Mouse (Mus musculus) heart, postnatal 25 days (tissue): ENCODE measurements around the gene Zcwpw1. TPM values are rescaled to one million over a fixed set of nuclear protein-coding genes. Genes with fewer than 3 reads are reported as not detected.
A peak's percentile ranks its signal among the peaks of the same experiment; 100 is the strongest.

Experiments used
- DNase-seq: peaks from one replicate; pipeline ENCODE4 v3.0.0; 2022; ENCODE audit warnings: low spot score
- intact Hi-C: fragments of 180-260 bp; cut with DNase I; formaldehyde crosslinking; loops from one replicate; pipeline ENCODE4 v1.15.1; 2025
- total RNA-seq, 2 experiments: library from RNA; stranded (reverse); gene quantifications; 2 replicates each; pipeline ENCODE4 v1.2.3; 2021

The Zcwpw1 gene
- total RNA-seq, 2 experiments from 2014 or later: 0.57 to 0.89 TPM

GRCm38 (mm10) chr5:137781661-137782060, 5.9 kb upstream of the Zcwpw1 start:
- intact Hi-C loops: no loop called here

GRCm38 (mm10) chr5:137782776-137783522, 4.6 kb upstream of the Zcwpw1 start:
- intact Hi-C loops: no loop called here
- DNase-seq: no peak

More at GRCm38 (mm10) chr5:137781661-137782060, 5.9 kb upstream of the Zcwpw1 start:
- no peak for DNase-seq

- no peak for DNase-seq
- intact Hi-C loops: no loop called here
These were observed 3.6 kb upstream of the Zcwpw1 start for GRCm38 (mm10) chr5:137783901-137784540.

GRCm38 (mm10) chr5:137784546-137784945, 3.1 kb upstream of the Zcwpw1 start:
- DNase-seq: no peak
- intact Hi-C loops: no loop called here

- intact Hi-C loops: loop anchor here (5.0 kb wide), 1 partner anchor 382 kb away; no protein-coding TSS in a partner anchor
- no peak for DNase-seq
These were observed 2.2 kb upstream of the Zcwpw1 start for GRCm38 (mm10) chr5:137785164-137786031.

GRCm38 (mm10) chr5:137786109-137786942, 1.3 kb upstream of the Zcwpw1 start:
- intact Hi-C loops: loop anchor here (5.0 kb wide), 1 partner anchor 381 kb away; no protein-coding TSS in a partner anchor
- DNase-seq: peak; percentile 98

- intact Hi-C loops: loop anchor here (5.0 kb wide), 1 partner anchor 379 kb away; no protein-coding TSS in a partner anchor
These were observed 573 bp downstream of the Zcwpw1 start for GRCm38 (mm10) chr5:137788171-137788570.

GRCm38 (mm10) chr5:137788946-137789531, 1.4 kb downstream of the Zcwpw1 start:
- intact Hi-C loops: loop anchor here (5.0 kb wide), 1 partner anchor 378 kb away; no protein-coding TSS in a partner anchor
- DNase-seq: no peak

More at GRCm38 (mm10) chr5:137788171-137788570, 573 bp downstream of the Zcwpw1 start:
- DNase-seq: no peak

DNA sequence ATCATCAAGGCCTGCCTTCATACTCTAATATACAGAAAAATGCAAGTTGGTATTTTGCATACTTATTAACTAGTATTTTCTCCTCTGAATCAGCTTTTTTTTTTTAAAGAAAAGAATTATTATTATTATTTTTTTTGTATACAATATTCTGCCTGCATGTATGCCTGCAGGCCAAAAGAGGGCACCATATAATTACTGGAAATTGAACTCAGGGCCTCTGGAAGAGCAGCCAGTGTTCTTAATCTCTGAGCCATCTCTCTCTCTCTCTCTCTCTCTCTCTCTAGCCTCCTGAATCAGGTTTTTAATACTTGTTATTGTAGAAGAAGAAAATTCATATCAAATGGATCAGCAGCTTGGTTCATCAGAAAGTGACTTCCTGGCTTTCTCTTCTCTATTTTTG, 4.0 kb downstream of the Zcwpw1 start:
- intact Hi-C loops: loop anchor here (5.0 kb wide), 1 partner anchor 181 kb away; no protein-coding TSS in a partner anchor
- no peak for DNase-seq

- no peak for DNase-seq
- intact Hi-C loops: no loop called here
These were observed 9.0 kb downstream of the Zcwpw1 start for GRCm38 (mm10) chr5:137796606-137797005.

DNA sequence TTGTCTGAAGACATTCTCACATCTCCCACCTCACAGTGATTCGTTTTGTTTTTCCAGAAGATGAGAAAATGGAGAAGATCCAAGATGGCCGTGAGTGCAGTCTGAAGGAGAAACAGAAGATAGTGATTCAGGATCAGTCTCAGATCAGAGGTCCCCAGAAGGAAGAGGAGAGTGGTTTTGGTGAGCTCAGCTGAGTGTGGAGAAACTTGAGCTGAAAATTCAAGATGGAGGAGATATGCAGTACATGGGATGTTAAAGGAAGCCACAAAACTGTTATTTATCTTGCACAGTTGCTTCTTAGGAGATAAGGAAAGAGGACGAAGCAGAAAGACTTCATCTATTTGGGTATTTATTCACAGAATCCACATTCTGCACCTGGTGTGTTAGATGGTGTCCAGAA, 13.3 kb downstream of the Zcwpw1 start:
- intact Hi-C loops: no loop called here
- no peak for DNase-seq

DNA sequence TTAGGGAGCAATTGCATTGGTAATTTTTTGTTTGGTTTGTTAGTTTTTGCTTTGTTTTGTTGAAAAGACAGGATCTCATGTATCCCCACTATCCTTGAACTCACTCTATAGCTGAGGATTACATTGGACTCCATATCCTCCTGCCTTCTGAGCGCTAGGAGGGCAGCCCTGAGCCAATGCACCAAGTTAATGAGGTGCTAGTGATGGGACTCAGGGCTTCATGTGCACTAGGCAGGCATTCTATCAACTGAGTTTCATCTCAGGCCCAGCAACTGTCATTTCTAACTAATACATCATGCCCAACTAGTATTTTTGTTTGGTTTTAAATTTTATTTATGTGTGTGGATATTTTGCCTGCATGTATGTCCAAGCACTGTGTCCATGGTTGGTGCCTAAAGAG, 18.6 kb downstream of the Zcwpw1 start:
- intact Hi-C loops: no loop called here
- no peak for DNase-seq

DNA sequence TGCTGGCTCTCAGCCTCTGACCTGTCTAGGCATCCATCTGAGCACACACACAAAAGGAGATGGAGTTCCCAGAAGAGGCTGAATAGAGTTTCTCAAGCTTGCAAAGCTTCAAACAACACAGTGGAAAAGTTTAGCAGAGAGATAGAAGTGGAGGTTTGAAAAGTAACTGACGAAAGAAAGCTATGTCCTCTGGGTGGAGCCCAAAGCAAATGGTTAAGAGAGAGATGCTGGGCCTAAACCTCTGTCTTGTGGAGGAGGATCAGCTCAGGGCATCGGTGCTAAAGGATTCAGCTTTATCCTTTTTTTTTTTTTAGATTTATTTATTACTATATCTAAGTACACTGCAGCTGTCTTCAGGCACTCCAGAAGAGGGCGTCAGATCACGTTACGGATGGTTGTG, 20.7 kb downstream of the Zcwpw1 start:
- intact Hi-C loops: no loop called here

DNA sequence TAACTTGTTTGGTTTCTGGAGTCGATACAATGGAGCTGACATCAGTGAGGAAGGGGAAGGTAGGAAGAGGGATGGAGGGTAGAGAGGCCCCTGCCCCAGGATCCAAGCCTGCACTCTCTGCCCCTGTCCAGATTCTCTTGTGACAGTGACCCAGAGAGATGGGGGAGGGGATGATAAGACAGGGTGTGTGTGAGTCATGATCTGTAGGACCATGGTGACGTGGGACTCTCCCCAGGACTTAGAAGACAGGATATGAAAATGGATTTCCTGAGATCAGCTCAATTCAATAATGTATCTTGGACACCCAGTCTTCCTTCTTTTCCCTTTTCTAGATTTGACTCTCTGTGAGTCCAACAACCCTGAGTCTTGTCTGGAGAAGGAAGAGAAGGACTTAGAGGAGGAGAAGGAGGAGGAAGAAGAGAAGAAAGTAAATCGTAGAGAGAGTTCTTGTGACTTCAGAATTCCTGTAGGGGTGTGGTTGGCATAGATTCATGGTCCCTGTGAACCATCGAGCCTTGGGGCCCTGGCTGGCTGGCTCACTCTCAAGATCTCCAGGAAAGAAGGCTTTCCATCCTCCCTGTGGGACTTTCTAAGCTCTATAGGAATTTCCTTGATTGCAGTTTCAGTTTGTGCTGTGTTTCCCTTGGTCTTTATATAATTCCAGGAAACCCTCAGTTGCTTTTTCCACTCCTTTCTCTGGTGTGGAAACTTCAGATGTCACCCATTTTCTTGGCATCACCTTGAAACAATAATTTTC, 30.0 kb downstream of the Zcwpw1 start:
- DNase-seq: no peak
- intact Hi-C loops: no loop called here

More for the DNA sequence above, 20.7 kb downstream of the Zcwpw1 start:
- DNase-seq: no peak

- intact Hi-C loops: no loop called here
These were observed 34.5 kb downstream of the Zcwpw1 start for GRCm38 (mm10) chr5:137822126-137822525.

GRCm38 (mm10) chr5:137822602-137823001, 35.0 kb downstream of the Zcwpw1 start:
- intact Hi-C loops: no loop called here
- DNase-seq: no peak

More at GRCm38 (mm10) chr5:137822126-137822525, 34.5 kb downstream of the Zcwpw1 start:
- no peak for DNase-seq

- intact Hi-C loops: no loop called here
- no peak for DNase-seq
These were observed 36.0 kb downstream of the Zcwpw1 start for GRCm38 (mm10) chr5:137823455-137824045.

DNA sequence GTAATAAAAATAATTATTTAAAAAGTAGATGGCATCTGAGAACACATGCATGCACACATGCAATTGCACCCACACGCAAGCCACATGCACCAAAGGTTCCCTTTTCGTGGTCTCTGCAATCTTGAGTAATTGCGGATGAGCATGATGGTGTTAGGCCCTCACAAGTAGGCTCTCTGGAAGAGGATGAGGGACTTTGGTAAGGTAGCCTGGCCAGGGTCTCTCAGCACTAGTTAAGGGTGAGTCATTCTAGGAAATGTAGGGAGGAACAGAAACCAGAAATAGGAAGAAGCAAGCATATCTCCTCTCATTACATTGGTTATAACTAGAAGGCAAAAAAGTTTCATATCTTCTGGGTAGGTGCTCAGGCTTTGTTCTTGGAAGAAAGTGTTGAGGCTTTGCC, 37.4 kb downstream of the Zcwpw1 start:
- intact Hi-C loops: no loop called here
- DNase-seq: no peak
